Mouse (Mus musculus): ENCODE measurements around the gene Cap2.

GRCm38 (mm10) chr13:46515524-46515923 is 13.9 kb downstream of the Cap2 start:
- no peak for TF ChIP-seq POLR2A (IDR thresholded peaks at IDR 0.05; ENCODE audit: control insufficient read depth, low read depth, low read length)
- no peak for TF ChIP-seq CTCF (IDR thresholded peaks at IDR 0.05; ENCODE audit: control insufficient read depth, insufficient read depth, insufficient replicate concordance, low read depth, low read length)

All from testis, adult 2 months (tissue).